Mouse (Mus musculus) cortical plate, adult 2 months (tissue): ENCODE measurements around the gene Mybpc2.

Experiments used
- CTCF ChIP-seq: fragments of 200-500 bp; IDR thresholded peaks from 2 replicates; pipeline ENCODE4 v1.5.1; 2011; ENCODE audit warnings: mild to moderate bottlenecking, control low read depth, low read length; ENCODE audit not compliant: insufficient read depth; ENCODE audit errors: extremely low read depth
- POLR2A ChIP-seq: fragments of 200-500 bp; IDR thresholded peaks from 2 replicates; pipeline ENCODE4 v1.6.1; 2011; ENCODE audit warnings: mild to moderate bottlenecking, low read length, control low read depth; ENCODE audit not compliant: insufficient read depth; ENCODE audit errors: extremely low read depth

- no peak for TF ChIP-seq POLR2A
- no peak for TF ChIP-seq CTCF
These were observed 7.7 kb upstream of the Mybpc2 start, which contains the start of gene Spib for GRCm38 (mm10) chr7:44531946-44532732.
